Mouse (Mus musculus) stomach, postnatal 0 days (tissue): ENCODE measurements at regions not wholly inside any gene's neighbourhood (a gene's known extent, or its start where the extent isn't known, plus 50 kb on each side); places are given as distances from the start of the nearest gene placed in this dataset.
A peak's percentile ranks its signal among the peaks of the same experiment; 100 is the strongest.

Source experiments
- ATAC-seq: fragments of 200-750 bp; cut with Nextera tagmentation; 2 replicates; pipeline ENCODE4 v1.8.0; 2017; ENCODE audit not compliant: low FRiP score, low TSS enrichment
- DNase-seq: peaks from one replicate; pipeline ENCODE4 v3.0.0-alpha.2; 2016; ENCODE audit warnings: low spot score
- H3K27ac ChIP-seq: fragments of 300-500 bp; sonication (generic); replicated peaks from 2 replicates; pipeline ENCODE4 v1.5.1; 2014; ENCODE audit warnings: mild to moderate bottlenecking, control low read depth
- H3K27me3 ChIP-seq: fragments of 300-500 bp; sonication (generic); 2 replicates; pipeline ENCODE4 v1.6.1; 2014; ENCODE audit warnings: low read length; ENCODE audit not compliant: control insufficient read depth, insufficient read depth
- H3K36me3 ChIP-seq: fragments of 300-500 bp; sonication (generic); 2 replicates; pipeline ENCODE4 v1.6.1; 2014; ENCODE audit warnings: low read length, mixed read lengths; ENCODE audit not compliant: control insufficient read depth, insufficient read depth
- H3K4me1 ChIP-seq: fragments of 300-500 bp; sonication (generic); replicated peaks from 2 replicates; pipeline ENCODE4 v1.6.1; 2014; ENCODE audit warnings: antibody characterized with exemption; ENCODE audit not compliant: control insufficient read depth, insufficient read depth
- H3K4me2 ChIP-seq: fragments of 300-500 bp; sonication (generic); replicated peaks from 2 replicates; pipeline ENCODE4 v1.6.1; 2014; ENCODE audit warnings: low read depth, mild to moderate bottlenecking, control low read depth, moderate library complexity
- H3K4me3 ChIP-seq: fragments of 300-500 bp; sonication (generic); 2 replicates; pipeline ENCODE4 v1.5.1; 2014; ENCODE audit warnings: low read depth, low read length, control low read depth
- H3K9ac ChIP-seq: fragments of 300-500 bp; sonication (generic); 2 replicates; pipeline ENCODE4 v1.6.1; 2014; ENCODE audit warnings: mild to moderate bottlenecking, low read length, control low read depth, mixed read lengths
- H3K9me3 ChIP-seq: fragments of 300-500 bp; sonication (generic); 2 replicates; pipeline ENCODE4 v1.6.1; 2016; ENCODE audit warnings: low read length; ENCODE audit not compliant: control insufficient read depth
- CTCF ChIP-seq: IDR thresholded peaks from 2 replicates; pipeline ENCODE4 v1.5.1; 2016; ENCODE audit warnings: antibody characterized with exemption, low read depth, mild to moderate bottlenecking, moderate library complexity
- EP300 ChIP-seq: optimal IDR thresholded peaks from 2 replicates; pipeline ENCODE3; 2016; ENCODE audit warnings: antibody characterized with exemption
- WGBS: fragments of 180-500 bp; shearing (Covaris S2); extraction: QIAGEN DNeasy Blood & Tissue Kit; methylation state at CpG from one replicate; pipeline ENCODE4 v1.1.7; 2014; 5-methylcytosine and 5-hydroxymethylcytosine counted together

GRCm38 (mm10) chrX:11859396-11859795 lies 300.8 kb downstream of the Bcor start:
- Histone ChIP-seq H3K4me2 (no peak overlapping the region), H3K9ac (no peak overlapping the region), H3K4me3 (no peak overlapping the region), H3K27ac (no peak overlapping the region), H3K36me3 (no peaks in the 10 kb centered on the region), H3K4me1 (no peaks in the 10 kb centered on the region), H3K9me3 (no peaks in the 10 kb centered on the region), H3K27me3 (no peaks in the 10 kb centered on the region)
- ATAC-seq (no peak), DNase-seq (no peak)
- 55% methylated on average over 9 of the region's 9 CpGs for WGBS
- TF ChIP-seq EP300 (no peak), CTCF (peak; percentile 45)

GRCm38 (mm10) chrX:11861119-11861708 lies 298.9 kb downstream of the Bcor start:
- ATAC-seq = no peak

GRCm38 (mm10) chrX:11861892-11862291 lies 298.3 kb downstream of the Bcor start:
- Histone ChIP-seq H3K4me1 (no peaks in the 10 kb centered on the region), H3K4me2 (no peak overlapping the region), H3K36me3 (no peaks in the 10 kb centered on the region), H3K9me3 (no peaks in the 10 kb centered on the region), H3K27me3 (no peaks in the 10 kb centered on the region), H3K9ac (no peak overlapping the region), H3K4me3 (no peak overlapping the region), H3K27ac (no peak overlapping the region)
- TF ChIP-seq CTCF (no peak), EP300 (no peak)
- DNase-seq = peak; percentile 18
- WGBS = 47% methylated on average over 7 of the region's 8 CpGs
- ATAC-seq = no peak

More at GRCm38 (mm10) chrX:11861119-11861708, 298.9 kb downstream of the Bcor start:
- Histone ChIP-seq H3K9ac (no peak overlapping the region), H3K4me3 (no peak overlapping the region), H3K36me3 (no peaks in the 10 kb centered on the region), H3K4me1 (no peaks in the 10 kb centered on the region), H3K27me3 (no peaks in the 10 kb centered on the region), H3K9me3 (no peaks in the 10 kb centered on the region), H3K27ac (no peak overlapping the region), H3K4me2 (no peak overlapping the region)
- 57% methylated on average over 11 of the region's 11 CpGs for WGBS
- DNase-seq = peak; percentile 17
- TF ChIP-seq EP300 = no peak
- TF ChIP-seq CTCF = no peak

GRCm38 (mm10) chrX:11863106-11863505 lies 297.0 kb downstream of the Bcor start:
- Histone ChIP-seq H3K9ac (no peak overlapping the region), H3K27me3 (no peaks in the 10 kb centered on the region), H3K9me3 (no peaks in the 10 kb centered on the region), H3K4me2 (no peak overlapping the region), H3K36me3 (no peaks in the 10 kb centered on the region), H3K4me1 (no peaks in the 10 kb centered on the region), H3K27ac (no peak overlapping the region), H3K4me3 (no peak overlapping the region)
- whole genome bisulfite sequencing = 63% methylated on average over 3 of the region's 3 CpGs
- DNase-seq (no peak), ATAC-seq (no peak)
- TF ChIP-seq EP300 = no peak
- TF ChIP-seq CTCF = no peak

GRCm38 (mm10) chrX:11873913-11874312 lies 286.2 kb downstream of the Bcor start:
- Histone ChIP-seq H3K27ac (no peak overlapping the region), H3K4me2 (no peak overlapping the region), H3K9ac (no peak overlapping the region), H3K9me3 (no peaks in the 10 kb centered on the region), H3K4me3 (no peak overlapping the region), H3K4me1 (no peaks in the 10 kb centered on the region), H3K27me3 (no peaks in the 10 kb centered on the region), H3K36me3 (no peaks in the 10 kb centered on the region)
- ATAC-seq (no peak), DNase-seq (no peak)
- TF ChIP-seq CTCF (no peak), EP300 (no peak)
- WGBS = 90% methylated on average over 6 of the region's 6 CpGs

- Histone ChIP-seq H3K4me2 (no peak overlapping the region), H3K27ac (no peak overlapping the region), H3K4me3 (no peak overlapping the region), H3K27me3 (no peaks in the 10 kb centered on the region), H3K36me3 (no peaks in the 10 kb centered on the region), H3K9ac (no peak overlapping the region), H3K9me3 (no peaks in the 10 kb centered on the region), H3K4me1 (no peaks in the 10 kb centered on the region)
- TF ChIP-seq EP300 (no peak), CTCF (no peak)
- no peak for ATAC-seq
- 83% methylated on average over 7 of the region's 7 CpGs for WGBS
- no peak for DNase-seq
These were observed 283.5 kb downstream of the Bcor start for GRCm38 (mm10) chrX:11876636-11877035.
